Mouse (Mus musculus) T-helper 2 cell (primary cell): ENCODE data around the gene Kcnn1.

Source experiments
- in situ Hi-C: fragments of 300-600 bp; cut with MboI, MseI; formaldehyde crosslinking; loops from one replicate; pipeline ENCODE4 v1.15.1; 2025; ENCODE audit warnings: high pct_unique_total_duplicates

The Kcnn1 gene

GRCm38 (mm10) chr8:70869601-70870041 lies 6.6 kb upstream of the Kcnn1 start:
- in situ Hi-C loops, result loop anchor here (10.0 kb wide), 1 partner anchor 1055 kb away; no protein-coding TSS in a partner anchor

- in situ Hi-C loops, result loop anchor here (10.0 kb wide), 1 partner anchor 1056 kb away; no protein-coding TSS in a partner anchor
These were observed 6.1 kb upstream of the Kcnn1 start for GRCm38 (mm10) chr8:70869199-70869571.

DNA sequence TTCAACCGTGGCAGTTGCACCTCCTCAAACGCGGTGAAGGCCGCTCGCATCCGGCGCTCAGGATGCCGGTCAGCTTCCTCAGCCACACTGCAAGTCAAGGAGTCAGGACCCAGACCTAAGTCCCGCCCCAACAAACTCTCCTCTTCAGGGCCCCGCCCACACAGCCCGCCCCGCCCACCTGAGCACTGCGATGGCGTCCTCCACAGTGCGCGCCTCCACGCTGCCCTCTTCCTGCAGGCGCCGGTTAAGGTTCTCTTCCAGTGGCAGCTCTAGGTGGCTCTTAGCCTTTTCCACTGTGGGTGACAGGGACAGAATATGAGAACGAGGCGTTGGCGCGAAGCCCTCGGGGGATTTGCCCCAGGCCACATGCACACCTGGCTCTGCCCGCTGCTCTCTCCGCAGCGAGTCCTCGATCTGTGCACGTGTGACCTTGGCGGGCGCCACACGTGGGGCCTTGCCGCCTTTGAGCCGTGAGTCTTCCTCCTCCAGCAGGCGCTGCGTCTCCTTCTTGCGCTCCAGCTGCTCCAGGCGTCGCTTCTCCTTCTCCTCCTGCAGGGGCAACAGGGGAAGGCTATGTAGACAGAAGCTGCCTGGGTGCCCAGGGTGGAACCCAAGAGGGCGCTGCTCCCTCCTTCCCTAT lies 5.6 kb upstream of the Kcnn1 start:
- in situ Hi-C loops, result loop anchor here (10.0 kb wide), 1 partner anchor 1056 kb away; no protein-coding TSS in a partner anchor

- in situ Hi-C loops, result loop anchor here (10.0 kb wide), 1 partner anchor 1058 kb away; no protein-coding TSS in a partner anchor
These were observed 3.5 kb upstream of the Kcnn1 start for GRCm38 (mm10) chr8:70866566-70866965.

DNA sequence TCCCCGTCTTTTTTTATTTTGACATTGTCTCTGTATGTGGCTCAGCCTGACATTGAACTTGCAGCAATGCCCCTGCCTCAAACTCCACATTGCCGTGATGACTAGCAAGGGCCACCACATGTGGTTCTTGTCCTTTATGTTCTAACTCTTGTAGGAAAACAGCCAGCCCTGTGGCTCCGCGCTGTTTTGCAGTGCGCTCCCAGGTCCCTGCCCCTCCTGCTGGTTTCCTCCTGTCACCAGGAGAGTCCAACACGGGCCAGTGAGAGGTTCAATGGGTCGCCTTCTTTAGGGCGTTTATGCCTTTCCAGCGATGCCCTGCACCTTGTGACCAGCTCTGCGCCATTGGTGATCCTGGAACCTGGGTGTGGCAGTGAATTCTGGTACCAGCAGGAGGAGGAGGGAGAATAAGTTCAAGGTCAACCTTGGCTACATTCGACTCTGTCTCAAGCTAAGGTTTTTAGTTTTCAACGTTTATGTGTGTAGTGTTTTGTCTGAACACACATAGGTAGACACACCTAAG lies 3.0 kb upstream of the Kcnn1 start:
- in situ Hi-C loops, result loop anchor here (10.0 kb wide), 1 partner anchor 1059 kb away; no protein-coding TSS in a partner anchor

- in situ Hi-C loops, result loop anchor here (10.0 kb wide), 1 partner anchor 1059 kb away; no protein-coding TSS in a partner anchor
These were observed 2.4 kb upstream of the Kcnn1 start for GRCm38 (mm10) chr8:70865350-70866000.

- in situ Hi-C loops, result loop anchor here (5.0 to 10.0 kb wide), 2 partner anchors 52 to 1060 kb away; no protein-coding TSS in a partner anchor
These were observed 1.7 kb upstream of the Kcnn1 start for GRCm38 (mm10) chr8:70864712-70865221.

- in situ Hi-C loops, result loop anchor here (5.0 to 10.0 kb wide), 2 partner anchors 52 to 1061 kb away; no protein-coding TSS in a partner anchor
These were observed 1.1 kb upstream of the Kcnn1 start for GRCm38 (mm10) chr8:70863956-70864711.

DNA sequence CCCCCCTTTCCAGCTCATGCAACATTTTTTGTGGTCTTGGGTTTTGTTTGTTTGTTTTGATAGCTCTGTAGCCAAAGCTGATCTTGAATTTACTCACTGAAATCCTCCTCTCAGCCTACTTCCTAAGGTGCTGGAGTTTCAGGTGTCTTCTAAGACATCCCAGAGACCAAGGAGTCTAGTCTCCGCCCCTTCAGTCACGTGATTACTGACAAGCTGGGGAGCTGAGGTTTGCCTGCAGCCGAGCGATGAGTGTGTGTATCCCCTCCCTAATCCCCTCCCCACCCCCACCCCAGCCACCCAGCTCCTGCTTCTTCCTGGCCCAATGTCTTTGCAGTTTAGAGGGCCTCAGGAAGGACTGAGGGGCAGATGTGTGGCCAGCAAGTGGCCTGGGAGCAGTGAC lies 5.5 kb downstream of the Kcnn1 start:
- in situ Hi-C loops, result no loop called here

- in situ Hi-C loops, result no loop called here
These were observed 6.4 kb downstream of the Kcnn1 start for GRCm38 (mm10) chr8:70856541-70857197.

GRCm38 (mm10) chr8:70856028-70856427 lies 7.0 kb downstream of the Kcnn1 start:
- in situ Hi-C loops, result no loop called here

GRCm38 (mm10) chr8:70853863-70854262 lies 9.2 kb downstream of the Kcnn1 start:
- in situ Hi-C loops, result no loop called here

- in situ Hi-C loops, result no loop called here
These were observed 10.3 kb downstream of the Kcnn1 start for GRCm38 (mm10) chr8:70852595-70853231.

DNA sequence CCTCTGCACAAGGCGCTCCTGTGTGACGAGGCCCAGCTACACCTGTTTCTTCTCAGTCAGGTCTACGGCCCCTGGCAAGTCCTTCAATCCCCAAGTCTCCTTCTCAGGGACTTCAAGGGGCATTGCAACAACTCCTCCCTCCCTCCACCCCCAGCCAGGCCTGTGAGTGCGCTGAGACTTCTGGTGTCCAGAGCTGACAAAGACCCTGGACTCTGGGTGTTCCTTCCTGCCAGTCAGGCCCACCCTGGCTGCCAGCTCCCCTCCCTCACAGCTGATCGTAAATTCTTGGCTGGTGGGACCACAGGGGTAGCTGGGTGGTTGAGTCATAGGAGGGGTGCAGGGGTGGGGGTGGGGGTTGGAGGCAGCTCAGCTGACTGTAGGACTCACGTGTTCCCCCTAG lies 11.2 kb downstream of the Kcnn1 start:
- in situ Hi-C loops, result no loop called here

DNA sequence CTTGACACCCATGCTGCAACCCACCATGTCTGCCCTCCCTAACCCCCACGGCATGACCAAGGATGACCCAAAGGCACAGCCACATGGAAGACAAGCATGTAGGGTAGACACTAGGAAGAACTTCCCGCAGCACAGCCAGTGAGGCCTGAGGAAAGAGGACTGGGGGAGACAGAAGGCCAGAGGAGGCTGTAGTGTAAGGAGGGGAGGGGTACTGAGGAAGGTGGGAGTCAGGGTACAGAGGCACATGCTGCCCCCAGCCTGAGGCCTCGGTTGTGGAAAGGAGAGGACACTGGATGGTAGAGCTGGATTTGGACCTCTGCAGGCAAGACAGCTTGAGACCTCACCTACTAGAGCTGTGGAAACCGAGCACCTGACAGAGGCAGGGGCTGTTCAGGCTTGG lies 12.1 kb downstream of the Kcnn1 start:
- in situ Hi-C loops, result no loop called here

- in situ Hi-C loops, result no loop called here
These were observed 12.8 kb downstream of the Kcnn1 start for GRCm38 (mm10) chr8:70850132-70850845.

DNA sequence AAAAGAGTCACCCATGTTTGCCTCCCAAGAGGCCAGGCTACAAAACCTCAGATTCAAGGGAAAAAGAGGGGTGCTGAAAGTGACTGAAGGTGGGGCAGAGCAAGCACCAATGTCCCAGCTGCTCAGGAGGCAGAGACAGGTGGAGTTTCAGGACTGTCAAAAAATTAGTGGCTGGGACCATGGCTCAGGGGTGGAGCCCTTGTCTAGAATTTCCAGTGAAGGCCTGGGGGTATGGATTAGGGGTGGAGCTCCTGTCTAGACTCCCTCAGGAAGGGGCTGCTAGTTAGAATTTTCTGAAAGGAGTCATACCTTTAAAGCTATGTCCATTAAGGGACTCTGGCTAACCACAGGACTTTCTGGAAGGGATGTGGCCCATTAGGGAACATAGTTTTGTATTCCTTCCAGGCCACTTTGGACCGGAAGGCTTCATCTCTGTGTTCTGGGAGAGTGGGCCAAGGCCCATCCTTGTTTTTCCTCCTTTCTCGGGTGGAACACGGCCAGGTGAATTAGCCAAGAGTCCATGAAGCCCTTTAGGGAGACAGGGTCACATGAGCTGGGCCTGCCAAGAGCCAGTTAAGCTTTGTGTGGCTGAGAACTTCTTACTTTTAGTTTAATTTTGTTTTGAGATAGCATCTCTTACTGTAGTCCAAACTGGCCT lies 13.6 kb downstream of the Kcnn1 start:
- in situ Hi-C loops, result no loop called here

GRCm38 (mm10) chr8:70846371-70847154 lies 16.5 kb downstream of the Kcnn1 start:
- in situ Hi-C loops, result no loop called here

DNA sequence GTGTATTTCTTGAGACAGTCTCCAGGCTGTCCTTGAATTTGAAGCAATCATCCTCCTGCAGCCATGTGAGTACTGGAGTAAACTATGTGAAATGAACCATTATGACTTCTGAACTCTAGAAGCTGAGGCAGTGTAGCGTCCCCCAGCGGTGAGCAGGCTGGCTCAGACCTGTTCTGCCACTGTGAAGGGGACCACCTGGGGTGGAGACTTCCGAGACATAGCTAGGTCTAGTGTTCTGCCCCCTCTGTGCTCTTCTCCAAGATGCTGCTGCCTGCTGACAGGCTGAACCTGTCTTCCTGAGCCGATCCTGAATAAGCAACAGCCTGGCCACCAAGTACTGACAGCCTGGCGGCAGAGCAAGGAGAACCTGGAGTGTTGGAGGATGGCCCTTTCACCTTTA lies 17.9 kb downstream of the Kcnn1 start:
- in situ Hi-C loops, result no loop called here
